Mouse (Mus musculus) thymus, postnatal 25 days (tissue): ENCODE data around the gene Manba.
A peak's percentile ranks its signal among the peaks of the same experiment; 100 is the strongest.

Experiments
- DNase-seq: peaks from one replicate; pipeline ENCODE4 v3.0.0; 2022

Manba gene

GRCm38 (mm10) chr3:135586471-135586880, 101.1 kb downstream of the Manba start:
- no peak for DNase-seq

- no peak for DNase-seq
Observed at GRCm38 (mm10) chr3:135590471-135590870, 105.1 kb downstream of the Manba start.

GRCm38 (mm10) chr3:135591376-135591775, 106.0 kb downstream of the Manba start:
- no peak for DNase-seq

GRCm38 (mm10) chr3:135592011-135592410, 106.6 kb downstream of the Manba start:
- DNase-seq = no peak

- peak; percentile 57 for DNase-seq
Observed at GRCm38 (mm10) chr3:135594238-135594917, 109.0 kb downstream of the Manba start.

GRCm38 (mm10) chr3:135597014-135597413, 111.6 kb downstream of the Manba start:
- no peak for DNase-seq

GRCm38 (mm10) chr3:135598355-135598754, 112.9 kb downstream of the Manba start:
- DNase-seq = no peak

- peak; percentile 39 for DNase-seq
Observed at GRCm38 (mm10) chr3:135602731-135603130, 117.3 kb downstream of the Manba start.

- peak; percentile 34 for DNase-seq
Observed at GRCm38 (mm10) chr3:135604626-135605417, 119.4 kb downstream of the Manba start.

GRCm38 (mm10) chr3:135605474-135605873, 120.1 kb downstream of the Manba start:
- DNase-seq = no peak

- DNase-seq = no peak
Observed at GRCm38 (mm10) chr3:135606592-135606991, 121.2 kb downstream of the Manba start.

- peak; percentile 41 for DNase-seq
Observed at GRCm38 (mm10) chr3:135607021-135607420, 121.6 kb downstream of the Manba start.

GRCm38 (mm10) chr3:135607660-135608473, 122.5 kb downstream of the Manba start:
- DNase-seq = peak; percentile 54

GRCm38 (mm10) chr3:135610221-135610620, 124.8 kb downstream of the Manba start:
- DNase-seq = no peak

- no peak for DNase-seq
Observed at GRCm38 (mm10) chr3:135614376-135614775, 129.0 kb downstream of the Manba start.

- DNase-seq = no peak
Observed at GRCm38 (mm10) chr3:135616730-135617129, 131.3 kb downstream of the Manba start.
